Mouse (Mus musculus) cerebellum, adult (tissue): Measurements from ENCODE around the gene Tmem86a.
A peak's percentile ranks its signal among the peaks of the same experiment; 100 is the strongest.

Source experiments
- ATAC-seq: cut with Nextera tagmentation; 2 replicates; pipeline ENCODE4 v1.9.2; 2017; ENCODE audit warnings: mild to moderate bottlenecking, moderate library complexity, mixed read lengths; ENCODE audit not compliant: insufficient number of reproducible peaks, low FRiP score, low TSS enrichment

Tmem86a gene

GRCm38 (mm10) chr7:47050366-47050765, at the start of gene Tmem86a:
Tmem86a (plus strand) TSS chr7:47050601.
- peak; percentile 98 for ATAC-seq

DNA sequence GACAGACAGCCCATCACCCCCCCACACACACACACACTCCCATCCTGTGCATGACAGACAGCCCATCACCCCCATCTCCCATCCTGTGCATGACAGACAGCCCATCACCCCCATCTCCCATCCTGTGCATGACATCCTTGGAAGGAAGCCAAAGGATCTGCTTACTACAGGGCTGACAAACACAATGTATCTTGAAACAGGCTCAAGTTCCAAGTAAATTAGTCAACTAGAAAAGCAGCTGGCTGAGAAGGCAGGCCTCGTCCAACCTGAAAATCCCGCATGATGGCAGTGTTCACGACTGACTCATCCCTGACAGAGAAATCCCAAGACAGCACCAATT, 49.8 kb upstream of the Tmem86a start:
- ATAC-seq = no peak

DNA sequence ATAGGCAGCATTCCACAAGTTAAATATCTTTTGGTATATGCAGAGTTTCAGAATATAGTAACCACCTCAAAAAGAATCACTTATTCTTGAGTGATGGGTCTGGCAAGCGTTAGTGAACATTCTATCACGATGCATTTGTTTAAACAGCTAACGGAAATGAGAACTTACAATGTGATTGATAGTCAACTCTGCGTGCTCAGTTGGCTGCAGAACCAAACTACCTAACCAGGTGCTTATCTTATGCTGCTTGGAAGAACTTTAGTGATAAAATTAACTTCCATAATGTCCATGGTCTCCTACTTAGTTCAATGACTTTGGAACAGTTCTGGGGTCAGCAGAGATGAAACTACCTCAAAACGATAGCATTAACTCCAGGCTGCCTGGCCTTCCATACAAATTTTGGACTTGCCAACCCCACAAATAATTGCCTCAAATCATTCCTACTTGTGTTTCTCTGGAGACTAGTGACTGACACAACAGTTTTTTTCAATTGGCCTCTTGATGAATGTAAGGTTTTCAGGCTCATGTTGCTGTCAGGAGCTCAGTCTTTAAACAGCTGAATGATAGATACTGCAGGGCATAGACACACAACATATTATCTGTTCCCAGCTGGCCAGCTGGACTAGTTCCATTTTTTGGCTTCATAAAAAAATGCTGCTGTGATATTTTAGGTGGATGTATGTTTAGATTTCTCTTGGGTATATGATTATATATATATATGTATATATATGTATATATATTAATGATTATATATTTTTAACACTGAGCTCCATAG, 49.1 kb upstream of the Tmem86a start:
- no peak for ATAC-seq

DNA sequence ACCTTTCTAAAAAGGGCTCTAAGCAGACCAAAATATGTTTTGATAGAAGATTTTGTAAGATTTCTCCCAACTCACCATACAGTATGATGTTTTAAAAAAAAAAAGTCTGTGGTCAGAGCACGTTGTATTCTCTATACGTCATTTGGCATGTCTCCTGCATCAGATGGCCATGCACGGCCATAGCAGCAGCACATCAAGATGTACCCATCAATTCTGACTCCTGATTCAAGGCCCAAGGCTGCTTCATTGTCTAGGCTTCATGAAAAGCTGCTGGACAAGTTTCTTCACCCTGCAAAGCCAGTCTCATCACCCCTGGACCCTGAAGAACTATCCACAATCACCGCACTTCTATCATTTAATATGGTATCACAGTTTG, 48.5 kb upstream of the Tmem86a start:
- ATAC-seq = no peak

- ATAC-seq = no peak
Observed at GRCm38 (mm10) chr7:47003411-47004115, 46.8 kb upstream of the Tmem86a start.

- no peak for ATAC-seq
Observed at GRCm38 (mm10) chr7:47007109-47007780, 43.2 kb upstream of the Tmem86a start.

DNA sequence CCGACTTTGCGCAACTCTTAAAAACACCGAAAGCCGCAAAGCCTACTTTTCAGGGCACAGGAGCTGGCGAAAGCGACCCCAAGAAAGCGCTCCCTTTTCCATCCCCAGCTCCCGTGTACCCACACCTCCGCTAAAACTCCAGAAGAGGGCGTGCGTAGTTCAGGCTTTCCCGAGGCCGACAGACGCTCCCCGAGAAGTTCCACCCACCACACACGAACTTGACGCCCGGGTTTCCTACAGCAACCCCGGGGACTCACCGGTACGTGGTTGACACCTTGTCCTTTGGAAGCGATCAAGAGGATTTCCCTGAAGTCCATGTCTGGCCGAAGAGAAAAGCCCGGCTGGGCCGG, 42.6 kb upstream of the Tmem86a start:
- peak; percentile 56; the same call in 1 of the 2 replicates for ATAC-seq

DNA sequence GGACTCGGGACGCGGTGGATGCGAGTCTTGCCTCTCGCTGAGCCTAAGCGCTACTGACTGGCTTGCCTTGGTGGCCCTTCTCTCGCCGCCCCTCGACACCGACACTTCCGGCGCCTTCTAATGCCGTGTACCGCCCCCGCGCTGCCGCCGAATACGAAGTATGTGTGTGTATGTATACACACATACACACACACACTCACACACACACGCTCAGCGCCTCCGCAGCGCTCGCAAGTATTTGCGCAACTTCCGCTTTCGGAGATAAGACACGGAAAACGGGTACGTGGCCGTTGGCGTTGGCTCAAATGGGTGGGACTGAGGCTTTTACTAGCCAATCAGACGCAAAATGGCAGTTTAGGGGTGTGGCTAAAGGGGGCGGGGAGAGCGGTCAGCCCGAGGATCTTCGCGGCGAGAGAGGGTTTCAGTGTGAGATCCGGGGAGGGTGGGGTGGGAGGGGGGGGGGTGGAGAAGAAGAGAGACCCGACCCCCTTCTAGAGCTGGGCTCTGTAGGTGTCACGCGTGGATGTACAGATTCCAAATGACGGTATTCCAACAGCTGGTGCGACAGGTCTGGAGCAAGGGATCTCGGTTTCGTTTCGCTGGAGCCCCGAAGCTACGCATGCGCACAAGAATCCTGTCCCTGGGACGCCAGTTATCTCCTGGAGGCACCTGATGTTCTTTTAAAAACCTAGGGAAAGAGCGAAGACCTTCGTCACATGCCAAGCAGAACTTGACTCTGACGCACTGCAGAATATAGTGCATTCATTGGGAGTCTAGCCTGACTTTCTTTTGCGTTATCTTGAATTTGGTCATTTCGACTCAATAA, 42.0 kb upstream of the Tmem86a start, which contains the start of gene Spty2d1:
Spty2d1 (minus strand) TSS at position 244 of the 826 bp plus-strand sequence.
- peak; percentile 95 for ATAC-seq

- no peak for ATAC-seq
Observed at GRCm38 (mm10) chr7:47013131-47013767, 37.2 kb upstream of the Tmem86a start.

DNA sequence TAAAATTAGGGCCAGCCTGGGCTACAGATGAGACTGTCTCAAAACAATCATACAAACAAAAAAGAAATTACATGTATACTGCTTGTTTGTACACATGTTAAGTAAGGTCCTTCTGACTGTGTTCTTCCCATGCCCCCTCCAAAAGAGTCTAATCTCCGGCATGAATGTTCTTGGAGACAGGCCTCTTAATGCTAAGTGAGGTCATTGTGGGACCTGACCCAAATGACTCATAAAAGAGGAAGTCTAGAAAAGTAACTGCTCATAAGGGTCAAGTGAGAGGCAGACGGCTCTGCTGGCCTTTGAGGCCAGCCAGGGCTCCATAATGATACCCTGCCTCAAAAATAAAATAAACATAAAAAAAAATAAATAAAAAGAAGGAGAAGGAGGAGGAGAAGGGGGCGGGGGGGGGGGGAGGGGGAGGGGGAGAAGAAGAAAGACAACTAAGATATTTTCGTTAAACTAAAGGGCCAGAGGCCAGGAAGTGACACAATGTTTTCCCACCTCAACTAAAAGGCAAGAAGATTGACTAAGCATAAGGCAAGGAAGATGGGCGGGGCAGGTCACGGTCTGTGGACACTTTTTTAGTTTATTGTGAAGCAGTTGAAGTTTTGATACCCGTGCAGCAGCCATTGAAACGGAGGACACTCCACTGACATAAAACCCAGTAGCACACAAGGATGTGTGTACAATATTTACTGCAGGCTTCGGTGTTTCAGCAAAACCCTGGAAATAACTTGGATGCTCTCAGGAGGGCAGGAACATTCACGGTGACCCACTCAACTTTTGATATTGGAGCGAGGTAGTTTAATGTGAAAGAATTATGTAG, 35.6 kb upstream of the Tmem86a start:
- no peak for ATAC-seq

DNA sequence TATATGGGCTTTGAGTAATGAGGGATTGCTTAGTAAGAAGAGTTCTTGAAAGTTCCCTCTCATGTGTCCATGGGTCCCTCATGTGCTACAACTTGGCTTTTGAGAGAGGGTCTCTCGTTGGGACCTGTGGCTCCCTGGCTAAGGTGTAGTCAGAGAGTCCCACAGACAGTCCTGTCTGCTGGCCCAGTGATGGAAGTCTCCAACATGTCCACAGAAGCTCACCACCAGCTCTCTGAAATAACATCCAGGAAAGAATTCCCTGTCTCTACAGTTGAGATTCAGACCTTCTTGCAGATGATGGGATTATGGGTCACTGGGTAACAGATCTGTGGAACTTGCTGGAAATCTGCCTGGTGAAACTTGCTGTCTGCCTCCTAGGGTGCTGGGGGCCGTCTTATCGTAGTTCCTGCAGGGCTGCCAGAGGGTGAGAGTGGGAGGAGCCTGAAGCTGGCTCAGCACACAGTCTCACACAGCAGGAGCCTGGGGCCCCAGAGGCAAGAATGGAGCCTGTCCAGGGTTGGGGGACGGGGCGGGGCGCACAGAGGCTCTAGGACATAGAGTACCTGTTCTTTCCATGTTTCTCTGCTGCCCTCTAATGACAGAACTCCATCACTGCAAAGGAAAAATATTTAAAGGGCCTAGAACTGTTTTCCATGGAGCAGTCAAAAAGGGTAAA, 34.9 kb upstream of the Tmem86a start:
- peak; percentile 68; the same call in 1 of the 2 replicates for ATAC-seq

DNA sequence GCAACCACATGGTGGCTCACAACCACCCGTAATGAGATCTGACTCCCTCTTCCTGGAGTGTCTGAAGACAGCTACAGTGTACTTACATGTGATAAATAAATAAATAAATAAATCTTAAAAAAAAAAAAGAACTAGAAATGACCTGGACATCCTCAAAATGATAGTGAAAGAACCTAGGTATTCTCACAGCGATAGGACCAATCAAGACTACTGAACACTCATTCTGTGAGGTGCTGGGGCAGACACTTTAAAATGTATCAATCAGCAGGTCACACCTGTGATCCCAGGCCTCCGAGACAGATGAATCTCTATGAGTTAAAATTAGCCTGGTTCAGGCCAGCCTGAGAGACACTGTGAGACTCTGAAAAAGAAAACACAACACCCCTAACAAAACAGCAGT, 33.8 kb upstream of the Tmem86a start:
- ATAC-seq = no peak

DNA sequence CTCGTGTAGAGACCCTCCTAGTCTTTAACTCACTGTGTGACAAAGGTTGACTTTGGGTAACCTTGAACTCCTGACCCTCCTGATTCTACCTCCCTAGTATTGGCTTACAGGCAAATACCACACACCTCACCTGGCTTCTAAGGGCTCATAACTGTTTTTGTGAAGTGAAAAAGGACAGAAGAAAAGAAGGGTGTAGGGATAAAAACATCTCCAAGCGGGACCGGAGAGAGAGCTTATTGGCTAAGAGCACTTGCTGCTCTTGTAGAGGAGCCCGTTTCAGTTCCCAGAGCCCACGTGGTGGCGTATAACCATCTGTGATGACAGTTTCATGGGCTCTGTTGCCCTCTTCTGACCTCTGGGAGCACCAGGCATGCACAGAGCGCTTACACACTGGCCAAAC, 33.3 kb upstream of the Tmem86a start:
- ATAC-seq = no peak

DNA sequence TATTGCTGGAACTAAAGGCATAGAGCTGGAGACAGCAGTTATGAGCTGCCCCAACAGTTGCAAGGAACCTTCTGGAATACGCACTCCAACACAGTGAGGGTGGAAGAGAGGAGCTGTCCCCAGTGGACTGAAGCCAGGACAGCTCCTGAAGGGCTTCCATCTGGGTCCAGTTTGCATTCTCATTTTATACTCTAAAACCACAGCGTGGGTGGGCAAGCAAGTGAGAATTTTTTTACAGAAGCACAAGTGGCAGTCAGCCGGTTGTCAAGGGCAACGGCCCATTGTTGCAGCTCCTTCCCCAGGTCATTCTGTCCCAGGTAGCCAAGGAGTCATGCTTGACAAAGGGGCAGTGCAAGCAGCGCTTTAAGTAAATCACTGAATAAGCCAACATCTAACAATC, 30.8 kb upstream of the Tmem86a start:
- no peak for ATAC-seq

DNA sequence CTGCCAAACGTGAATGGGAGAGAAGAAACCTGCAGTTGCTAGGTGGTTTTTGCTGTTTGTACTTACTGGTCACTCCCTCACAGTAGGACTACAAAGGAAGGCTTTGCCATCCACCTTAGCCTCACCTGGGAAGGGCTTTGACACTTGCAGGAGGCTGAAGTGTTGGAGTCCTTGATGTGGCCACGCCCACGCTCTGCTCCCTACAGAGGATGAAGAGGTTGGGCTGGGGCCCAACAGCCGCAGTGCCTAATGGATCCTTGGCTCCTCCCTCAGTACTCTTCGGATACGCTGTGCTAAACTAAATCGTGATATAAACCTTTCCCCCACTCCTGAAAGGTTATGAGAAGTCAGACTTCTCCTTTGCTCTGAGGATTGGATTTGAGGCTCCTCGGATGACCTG, 29.4 kb upstream of the Tmem86a start:
- ATAC-seq = no peak

GRCm38 (mm10) chr7:47022482-47022881, 27.9 kb upstream of the Tmem86a start:
- no peak for ATAC-seq

GRCm38 (mm10) chr7:47023530-47023929, 26.9 kb upstream of the Tmem86a start:
- peak; percentile 45; the same call in 1 of the 2 replicates for ATAC-seq

DNA sequence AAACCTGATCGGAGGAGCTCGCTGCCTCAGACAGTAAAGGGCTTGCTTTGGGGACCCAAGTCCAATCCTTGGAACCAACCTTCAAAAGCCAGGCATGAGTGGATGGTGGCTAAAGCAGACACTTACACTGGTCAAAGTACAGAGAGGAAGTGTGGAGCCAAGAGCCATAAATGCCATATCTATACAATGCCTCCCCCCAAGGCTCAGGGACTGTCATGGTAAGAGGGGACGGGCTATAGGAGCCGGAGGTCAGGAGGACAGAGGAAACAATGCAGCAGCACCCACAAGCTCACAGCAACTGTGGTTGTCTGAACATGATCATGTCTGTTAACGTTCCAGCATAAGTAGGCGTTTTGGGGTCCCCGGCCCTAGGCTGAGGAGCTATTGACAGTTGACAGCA, 25.9 kb upstream of the Tmem86a start:
- no peak for ATAC-seq

GRCm38 (mm10) chr7:47025429-47025828, 25.0 kb upstream of the Tmem86a start:
- ATAC-seq = no peak
